Mouse (Mus musculus) liver, adult (tissue): Measurements from ENCODE around the gene Mug2.
"Not testable (repeated sequence)": the region's sequence is repeated elsewhere in the genome, so short reads cannot be mapped to it uniquely, and the experiment has no call there.

Experiments used
- GATA4 ChIP-seq: IDR thresholded peaks from 2 replicates; pipeline ENCODE4 v1.6.1; 2014; ENCODE audit warnings: mild to moderate bottlenecking, low read length; ENCODE audit not compliant: insufficient replicate concordance

Gene Mug2

DNA sequence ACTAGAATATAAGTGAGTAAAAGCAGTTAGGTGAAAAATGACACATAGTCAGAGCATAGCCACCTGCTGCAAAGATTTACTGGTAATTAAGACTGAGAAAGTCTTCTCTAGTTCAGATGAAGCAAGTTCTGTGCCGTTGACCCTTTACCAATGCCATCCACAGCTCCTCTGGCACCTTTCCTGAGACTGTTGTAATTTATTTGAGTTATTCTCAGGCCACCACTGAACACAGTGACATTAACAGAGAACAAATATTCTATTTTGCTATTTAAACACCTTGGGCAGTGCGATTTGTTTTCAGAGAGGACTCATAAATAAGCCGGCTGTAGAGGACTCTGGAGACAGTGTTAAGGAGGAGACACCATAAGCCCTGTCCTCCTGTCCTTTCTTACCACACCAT lies at the start of gene Mug2:
TSS of gene Mug2 (plus strand) at position 301 of the 400 bp plus-strand sequence.
- not testable (repeated sequence) for TF ChIP-seq GATA4

DNA sequence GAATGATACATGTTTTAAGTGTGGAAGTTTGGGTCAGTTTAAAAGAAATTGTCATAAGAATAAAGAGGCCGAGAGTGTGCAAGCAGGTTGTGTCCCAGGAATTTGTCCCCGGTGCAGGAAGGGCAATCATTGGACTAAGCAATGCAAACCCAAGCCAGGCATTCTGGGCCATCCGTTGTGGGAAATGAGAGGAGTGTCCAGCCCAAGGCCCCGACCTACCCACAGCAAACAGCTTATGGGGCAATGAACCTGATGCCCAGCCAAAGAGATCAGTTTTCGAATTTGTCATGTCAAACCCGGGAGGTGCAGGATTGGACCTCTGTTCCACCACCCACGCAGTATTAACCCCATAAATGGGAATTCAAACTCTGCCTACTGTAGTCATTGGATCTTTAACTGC lies 30.9 kb upstream of the Mug2 start:
- TF ChIP-seq GATA4, result no peak

DNA sequence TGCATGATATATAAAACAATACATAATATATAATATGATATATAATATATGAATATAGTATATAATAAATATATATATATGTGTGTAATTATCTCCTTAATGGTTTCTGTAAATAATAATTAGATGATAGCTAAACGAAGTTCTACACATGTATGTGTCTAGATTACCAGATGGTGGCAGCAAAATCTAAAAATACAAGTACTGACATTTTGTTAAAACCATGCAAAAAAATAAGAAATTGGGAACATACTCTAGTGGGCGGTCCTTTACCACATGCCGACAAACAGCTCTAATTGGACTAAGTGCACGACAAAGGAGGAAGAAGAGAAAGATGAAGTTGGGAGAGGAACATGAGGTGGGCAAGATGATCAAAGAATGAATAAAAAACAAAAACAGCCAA lies 94.3 kb downstream of the Mug2 start:
- no peak for TF ChIP-seq GATA4

DNA sequence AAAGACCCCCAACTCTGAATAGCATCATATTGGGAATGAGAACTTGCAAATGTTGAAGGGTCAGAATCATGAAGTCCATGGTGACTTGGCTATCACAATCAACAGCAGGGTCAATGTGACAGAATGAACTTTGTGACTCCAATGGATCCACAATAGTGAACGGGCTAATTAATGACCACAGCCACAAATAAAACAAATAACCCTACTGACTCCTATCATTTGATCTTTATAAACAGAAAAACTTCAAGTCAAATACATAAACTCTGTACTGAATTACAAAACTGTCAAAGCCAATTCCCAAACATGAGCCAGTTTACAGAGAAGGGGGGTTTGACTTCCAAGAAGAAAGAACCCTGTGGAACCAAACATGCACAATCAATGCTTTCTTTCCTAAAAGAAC lies 95.1 kb downstream of the Mug2 start:
- TF ChIP-seq GATA4, result no peak

DNA sequence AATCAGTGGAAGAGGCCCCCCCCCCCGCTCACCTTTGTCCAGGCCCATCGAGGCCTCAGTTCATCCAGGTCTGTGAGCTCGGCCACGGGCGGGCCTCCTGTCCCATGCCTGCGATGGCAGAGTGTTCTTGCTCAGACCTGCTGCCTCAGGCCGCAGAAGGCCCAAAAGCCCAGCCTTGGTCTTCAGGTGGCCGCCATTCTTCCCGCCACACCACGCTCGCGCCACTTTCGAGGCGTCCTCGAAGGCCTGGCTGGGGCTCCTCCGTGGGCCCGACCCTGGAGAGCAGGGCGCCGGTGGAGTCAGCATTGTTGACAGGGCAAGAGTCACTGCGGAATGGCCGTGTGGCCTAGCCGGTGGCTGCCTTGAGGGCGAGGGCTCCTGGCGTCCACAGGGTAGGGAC lies 110.4 kb downstream of the Mug2 start:
- no peak for TF ChIP-seq GATA4

DNA sequence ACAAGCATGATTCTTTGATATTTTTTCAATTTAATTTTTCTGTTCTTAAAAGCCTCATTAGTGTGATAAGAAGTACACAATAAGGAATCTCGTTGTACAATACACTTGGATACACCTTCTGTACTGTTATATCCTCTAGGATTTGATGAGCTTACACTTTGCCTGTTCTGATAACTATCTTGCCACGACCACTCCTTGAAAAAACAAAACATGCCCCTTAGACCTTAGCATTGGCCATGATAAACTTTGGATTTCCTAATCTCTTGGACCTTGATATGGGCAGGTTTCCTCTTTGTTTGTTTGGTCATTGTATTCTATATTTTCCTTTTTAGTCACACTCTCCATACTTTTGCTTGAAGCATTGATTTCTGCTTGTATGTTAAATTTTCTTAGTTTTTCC lies 123.0 kb downstream of the Mug2 start:
- peak; percentile 66; the same call in 1 of the 2 replicates for TF ChIP-seq GATA4
